Mouse (Mus musculus) embryonic facial prominence, embryonic 12.5 days (tissue): ENCODE measurements around the gene Galnt7. TPM values are rescaled to one million over a fixed set of nuclear protein-coding genes. Genes with fewer than 3 reads are reported as not detected.
"Not testable (repeated sequence)": the region's sequence is repeated elsewhere in the genome, so short reads cannot be mapped to it uniquely, and the experiment has no call there.

Experiments
- ATAC-seq: fragments of 200-750 bp; cut with Nextera tagmentation; 2 replicates; pipeline ENCODE4 v1.8.0; 2017; ENCODE audit not compliant: insufficient number of reproducible peaks, insufficient read depth, low FRiP score, low TSS enrichment
- H3K27ac ChIP-seq: fragments of 300-500 bp; sonication (generic); 2 replicates; pipeline ENCODE4 v1.5.1; 2016; ENCODE audit warnings: mild to moderate bottlenecking
- H3K27me3 ChIP-seq: fragments of 300-500 bp; sonication (generic); 2 replicates; pipeline ENCODE4 v1.6.1; 2016; ENCODE audit warnings: mild to moderate bottlenecking, moderate library complexity
- H3K36me3 ChIP-seq: fragments of 300-500 bp; sonication (generic); 2 replicates; pipeline ENCODE4 v1.6.1; 2016; ENCODE audit warnings: mild to moderate bottlenecking
- H3K4me1 ChIP-seq: fragments of 300-500 bp; sonication (generic); 2 replicates; pipeline ENCODE4 v1.6.1; 2016
- H3K4me2 ChIP-seq: fragments of 300-500 bp; sonication (generic); replicated peaks from 2 replicates; pipeline ENCODE4 v1.6.1; 2016; ENCODE audit warnings: mild to moderate bottlenecking, moderate library complexity
- H3K4me3 ChIP-seq: fragments of 300-500 bp; sonication (generic); 2 replicates; pipeline ENCODE4 v1.5.1; 2016; ENCODE audit warnings: mild to moderate bottlenecking
- H3K9ac ChIP-seq: fragments of 300-500 bp; sonication (generic); 2 replicates; pipeline ENCODE4 v1.6.1; 2016; ENCODE audit warnings: mild to moderate bottlenecking, moderate library complexity
- H3K9me3 ChIP-seq: fragments of 300-500 bp; sonication (generic); 2 replicates; pipeline ENCODE4 v1.6.1; 2016; ENCODE audit warnings: mild to moderate bottlenecking, moderate library complexity
- WGBS: fragments of 180-500 bp; shearing (Covaris S2); methylation state at CpG from one replicate; pipeline ENCODE4 v1.1.7; 2016; 5-methylcytosine and 5-hydroxymethylcytosine counted together
- polyA plus RNA-seq: library from polyadenylated mRNA; unstranded; fragments of >200 nt; fragmentation: Nextera tagmentation; extraction: Ambion mirVana; gene quantifications from 2 replicates; pipeline ENCODE4 v1.2.1, GENCODE M21; 2016

Galnt7 gene
- polyA plus RNA-seq, 1 experiment from 2014 or later, result 17.8 TPM

DNA sequence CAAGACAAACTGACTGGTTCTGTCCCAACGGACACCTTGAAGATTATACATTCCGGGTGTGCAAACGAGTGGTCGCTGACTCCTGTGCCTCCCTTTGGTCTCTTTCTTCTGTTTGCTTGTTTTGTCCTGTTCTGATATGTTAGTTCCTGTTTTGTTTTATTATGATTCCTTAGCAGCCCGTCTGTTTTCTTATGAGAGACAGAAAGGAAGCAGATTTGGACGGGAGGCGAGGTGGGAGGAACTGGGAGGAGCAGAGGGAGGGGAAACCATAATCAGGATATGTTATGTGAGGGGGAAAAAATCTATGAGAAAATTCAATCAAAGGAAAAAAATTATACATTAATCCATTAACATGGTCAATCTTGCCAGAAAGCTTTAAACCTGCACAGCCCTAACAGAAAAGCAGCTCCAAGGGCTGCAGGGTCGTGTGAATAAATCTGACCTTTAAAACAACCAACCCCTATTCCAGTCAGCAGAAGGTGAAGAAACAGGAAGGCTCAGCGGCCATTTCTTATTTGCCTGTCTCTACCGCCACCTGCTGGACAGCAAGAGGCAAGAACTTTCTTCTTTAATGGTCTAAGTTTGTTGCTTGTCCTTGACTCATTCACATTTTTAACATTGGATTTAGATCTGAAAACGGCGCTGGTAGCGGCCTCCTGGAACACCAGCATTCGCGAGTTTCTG lies 122.0 kb downstream of the Galnt7 start:
- no peak overlapping the region for H3K27ac ChIP-seq
- no peak overlapping the region for H3K4me2 ChIP-seq
- WGBS, result 31% methylated on average over 15 of the region's 15 CpGs
- H3K4me3 ChIP-seq, result no peak overlapping the region
- no peak overlapping the region for H3K9ac ChIP-seq
- ATAC-seq, result no peak
- no peaks in the 10 kb centered on the region for H3K27me3 ChIP-seq
- no peaks in the 10 kb centered on the region for H3K4me1 ChIP-seq
- no peaks in the 10 kb centered on the region for H3K9me3 ChIP-seq
- peaks cover 15% of the 10 kb centered on the region for H3K36me3 ChIP-seq

DNA sequence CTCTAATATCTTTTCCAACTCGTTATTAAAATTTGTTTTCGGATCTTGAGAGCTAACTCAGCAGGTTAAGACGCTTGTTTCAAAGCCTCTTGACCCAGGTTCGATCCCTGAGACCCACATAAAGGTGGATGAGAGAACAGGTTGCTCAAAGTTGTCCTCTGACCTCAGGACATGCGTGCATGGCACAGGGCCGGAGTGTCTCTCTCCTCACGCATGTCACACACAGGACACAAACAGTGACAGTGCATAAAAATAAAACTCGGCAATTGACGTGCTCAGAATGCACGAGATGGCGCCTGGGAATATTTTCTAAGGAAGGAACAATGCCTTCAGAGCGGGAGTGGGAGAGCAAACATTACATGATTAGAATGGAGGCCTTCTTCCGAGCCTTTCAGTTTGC lies 122.6 kb downstream of the Galnt7 start:
- Histone ChIP-seq H3K9ac (no peak overlapping the region), H3K27me3 (no peaks in the 10 kb centered on the region), H3K4me3 (no peak overlapping the region), H3K4me2 (no peak overlapping the region), H3K9me3 (no peaks in the 10 kb centered on the region), H3K36me3 (peaks cover 10% of the 10 kb centered on the region; the same call in 1 of the 2 replicates), H3K4me1 (no peaks in the 10 kb centered on the region), H3K27ac (no peak overlapping the region)
- WGBS, result 91% methylated on average over 13 of the region's 13 CpGs
- ATAC-seq, result no peak

DNA sequence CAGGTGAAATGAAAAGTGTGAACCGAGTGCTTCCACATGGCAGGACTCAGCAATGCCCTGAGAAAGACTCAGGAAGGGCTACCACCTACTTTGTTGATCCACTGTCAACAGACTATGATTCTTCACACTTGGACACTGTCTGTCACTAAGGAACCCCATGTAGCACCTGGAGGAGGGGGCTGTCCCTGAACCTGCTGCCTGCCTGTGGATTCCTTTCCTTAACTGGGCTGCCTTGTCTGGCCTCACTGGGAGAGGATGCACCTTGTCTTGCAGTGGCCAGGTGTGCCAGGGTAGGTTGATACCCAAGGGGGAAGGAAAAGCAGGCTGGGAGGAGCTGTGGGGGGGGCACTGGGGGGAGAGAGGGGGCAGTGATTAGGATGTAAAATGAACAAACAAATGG lies 124.8 kb downstream of the Galnt7 start:
- ATAC-seq, result no peak
- Histone ChIP-seq H3K4me1 (no peaks in the 10 kb centered on the region), H3K9ac (no peak overlapping the region), H3K27ac (no peak overlapping the region), H3K27me3 (no peaks in the 10 kb centered on the region), H3K9me3 (no peaks in the 10 kb centered on the region), H3K4me2 (no peak overlapping the region), H3K36me3 (0 out of 2 replicates have a peak, but pooled peaks cover 6% of the 10 kb centered on the region), H3K4me3 (no peak overlapping the region)
- 91% methylated on average over 1 of the region's 1 CpGs for WGBS

DNA sequence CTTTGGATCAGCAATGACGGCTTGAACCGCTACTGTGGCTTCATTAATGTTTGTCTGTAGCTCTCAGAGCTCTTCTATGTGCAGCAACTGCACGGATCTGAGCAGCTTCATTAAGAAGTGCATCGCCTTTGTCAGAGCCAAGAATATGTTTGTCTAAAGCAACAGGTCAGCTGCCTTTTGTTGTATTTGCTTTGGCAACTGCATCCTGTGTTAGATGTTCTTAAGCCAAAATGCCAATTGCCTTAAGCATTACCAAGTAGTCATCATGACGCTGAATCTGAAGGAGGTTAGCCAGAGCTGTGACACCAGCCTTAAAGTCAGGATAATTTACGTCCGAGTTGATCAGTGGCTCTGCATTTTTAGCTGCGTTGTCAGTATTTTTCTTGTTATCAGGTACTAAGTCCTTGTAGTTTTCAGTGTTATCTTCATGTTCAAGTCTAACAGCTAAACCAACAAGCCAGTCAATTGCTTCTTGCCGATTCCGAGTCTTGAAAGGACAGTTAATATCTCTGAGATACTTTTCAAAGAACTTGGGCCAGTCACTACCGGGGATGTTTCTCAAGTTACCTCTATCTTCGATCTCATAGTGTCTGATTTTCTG lies 132.5 kb downstream of the Galnt7 start:
- Histone ChIP-seq H3K27ac (no peak overlapping the region), H3K4me2 (no peak overlapping the region), H3K36me3 (peaks cover 12% of the 10 kb centered on the region; the same call in 1 of the 2 replicates), H3K4me1 (no peaks in the 10 kb centered on the region), H3K9me3 (no peaks in the 10 kb centered on the region), H3K27me3 (no peaks in the 10 kb centered on the region), H3K9ac (no peak overlapping the region), H3K4me3 (no peak overlapping the region)
- WGBS, result 89% methylated on average over 12 of the region's 12 CpGs
- ATAC-seq, result no peak

DNA sequence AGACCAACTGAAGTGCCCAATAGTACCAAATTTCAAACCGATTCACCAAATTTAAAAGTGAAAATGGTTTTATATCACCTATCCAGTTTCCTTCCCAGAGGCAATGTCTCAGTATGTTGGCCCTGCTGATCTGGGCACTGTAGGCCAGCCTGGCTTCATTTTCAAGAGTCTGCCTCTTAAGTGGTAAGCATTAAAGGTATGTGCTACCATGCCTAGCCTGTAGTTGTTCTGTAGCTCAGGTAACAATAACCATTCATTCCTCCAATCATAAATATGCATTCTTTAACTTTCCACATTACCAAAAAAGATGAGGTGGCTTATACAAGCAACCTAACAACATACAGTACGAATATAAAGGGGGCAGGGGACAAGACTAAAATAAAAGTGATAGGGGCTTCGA lies 135.1 kb downstream of the Galnt7 start:
- Histone ChIP-seq H3K9me3 (no peaks in the 10 kb centered on the region), H3K4me2 (no peak overlapping the region), H3K4me3 (no peak overlapping the region), H3K4me1 (peaks cover 5% of the 10 kb centered on the region; the same call in 1 of the 2 replicates), H3K9ac (no peak overlapping the region), H3K36me3 (peaks cover 12% of the 10 kb centered on the region; the same call in 1 of the 2 replicates), H3K27ac (no peak overlapping the region), H3K27me3 (no peaks in the 10 kb centered on the region)
- ATAC-seq, result no peak
- 88% methylated on average over 3 of the region's 3 CpGs for WGBS

DNA sequence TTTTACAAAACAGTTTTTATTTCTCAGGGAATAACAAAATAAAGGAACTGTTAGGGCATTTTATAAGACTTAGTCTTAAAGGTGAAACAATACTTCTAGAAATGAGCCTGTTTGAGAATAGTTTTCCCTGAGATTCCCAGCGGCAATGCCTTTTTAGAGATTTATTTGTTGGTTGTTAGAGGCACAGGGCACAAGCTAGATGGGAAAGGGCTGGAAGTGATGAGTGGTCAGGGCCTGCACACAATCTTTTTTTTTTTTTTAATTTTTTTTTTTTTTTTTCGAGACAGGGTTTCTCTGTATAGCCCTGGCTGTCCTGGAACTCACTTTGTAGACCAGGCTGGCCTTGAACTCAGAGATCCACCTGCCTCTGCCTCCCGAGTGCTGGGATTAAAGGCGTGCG lies 136.1 kb downstream of the Galnt7 start:
- not testable (repeated sequence) for H3K4me1 ChIP-seq, H3K9ac ChIP-seq, H3K4me3 ChIP-seq, H3K9me3 ChIP-seq, ATAC-seq, H3K27me3 ChIP-seq, H3K4me2 ChIP-seq, H3K27ac ChIP-seq
- 85% methylated on average over 5 of the region's 5 CpGs for WGBS
- peaks cover 12% of the 10 kb centered on the region; the same call in 1 of the 2 replicates for H3K36me3 ChIP-seq

DNA sequence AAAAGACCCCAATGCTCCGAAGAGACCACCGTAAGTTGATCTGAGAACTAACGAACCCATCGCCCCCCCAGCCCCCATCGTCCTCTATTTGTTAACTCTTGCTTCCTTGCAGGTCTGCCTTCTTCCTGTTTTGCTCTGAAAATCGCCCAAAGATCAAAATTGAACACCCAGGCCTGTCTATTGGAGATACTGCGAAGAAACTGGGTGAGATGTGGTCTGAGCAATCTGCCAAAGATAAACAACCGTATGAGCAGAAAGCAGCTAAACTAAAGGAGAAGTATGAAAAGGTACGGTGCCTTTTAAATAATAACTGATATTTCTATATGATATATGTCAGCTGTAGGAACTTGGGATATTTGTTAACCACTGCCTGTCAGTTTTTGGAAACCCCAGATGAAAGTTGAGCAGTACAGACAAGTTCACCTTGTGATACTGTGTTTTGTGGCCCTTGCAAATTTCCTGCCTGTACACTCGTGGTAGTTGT lies 139.6 kb downstream of the Galnt7 start:
- peak overlapping the region; percentile 98 for H3K9ac ChIP-seq
- not testable (repeated sequence) for H3K9me3 ChIP-seq, ATAC-seq, H3K36me3 ChIP-seq, H3K4me1 ChIP-seq, H3K27me3 ChIP-seq
- peak overlapping the region; percentile 83 for H3K4me3 ChIP-seq
- peak overlapping the region; percentile 61 for H3K4me2 ChIP-seq
- WGBS, result 15% methylated on average over 10 of the region's 10 CpGs
- peak overlapping the region; percentile 100; the same call in 1 of the 2 replicates for H3K27ac ChIP-seq

DNA sequence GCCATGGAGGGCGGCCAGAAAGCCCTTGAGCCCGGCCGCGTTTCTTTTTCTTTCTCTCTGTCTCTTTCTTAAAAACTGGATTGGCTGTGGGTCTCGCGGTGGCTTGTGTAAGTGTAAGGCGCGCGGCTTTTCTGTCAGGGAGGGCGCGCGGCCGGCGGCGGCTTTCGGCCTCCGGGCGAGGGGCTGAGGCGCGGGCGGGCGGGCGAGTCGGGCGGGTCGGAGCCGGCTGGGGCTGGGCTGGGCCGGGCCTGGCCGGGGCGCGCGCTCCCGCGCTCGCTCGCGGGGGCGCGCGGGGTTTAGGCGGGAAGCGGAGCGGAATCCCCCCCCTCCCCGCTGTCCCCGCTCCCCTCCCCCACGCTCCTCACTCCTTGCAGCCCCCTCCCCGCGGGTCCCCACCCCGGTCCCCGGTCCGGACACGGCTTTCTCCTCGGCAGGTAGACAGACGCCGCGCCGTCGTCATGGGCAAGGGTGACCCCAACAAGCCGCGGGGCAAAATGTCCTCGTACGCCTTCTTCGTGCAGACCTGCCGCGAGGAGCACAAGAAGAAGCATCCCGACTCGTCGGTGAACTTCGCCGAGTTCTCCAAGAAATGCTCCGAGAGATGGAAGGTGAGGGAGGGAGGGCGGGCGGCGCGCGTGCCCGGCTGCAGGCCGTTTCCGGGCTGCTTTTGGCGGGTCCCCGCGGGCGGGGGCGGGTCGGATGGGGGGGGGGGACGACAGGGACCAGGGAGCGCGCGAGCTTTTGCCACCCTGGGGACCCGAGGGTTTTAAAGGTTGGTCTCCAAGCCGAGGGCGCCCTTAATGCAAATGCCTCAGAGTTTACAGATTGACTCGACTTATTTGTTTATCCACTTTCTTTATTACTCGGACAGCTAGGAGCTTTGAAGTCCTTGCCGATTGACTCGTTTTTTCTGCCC lies 140.4 kb downstream of the Galnt7 start:
- under 1% methylated on average over 55 of the region's 96 CpGs for WGBS
- peak overlapping the region; percentile 100 for H3K27ac ChIP-seq
- peak; percentile 35; the same call in 1 of the 2 replicates for ATAC-seq
- H3K9ac ChIP-seq, result peak overlapping the region; percentile 98
- peaks cover 5% of the 10 kb centered on the region; the same call in 1 of the 2 replicates for H3K4me1 ChIP-seq
- peak overlapping the region; percentile 61 for H3K4me2 ChIP-seq
- peak overlapping the region; percentile 83 for H3K4me3 ChIP-seq
- no peaks in the 10 kb centered on the region for H3K9me3 ChIP-seq
- H3K27me3 ChIP-seq, result no peaks in the 10 kb centered on the region
- H3K36me3 ChIP-seq, result peaks cover 8% of the 10 kb centered on the region; the same call in 1 of the 2 replicates

DNA sequence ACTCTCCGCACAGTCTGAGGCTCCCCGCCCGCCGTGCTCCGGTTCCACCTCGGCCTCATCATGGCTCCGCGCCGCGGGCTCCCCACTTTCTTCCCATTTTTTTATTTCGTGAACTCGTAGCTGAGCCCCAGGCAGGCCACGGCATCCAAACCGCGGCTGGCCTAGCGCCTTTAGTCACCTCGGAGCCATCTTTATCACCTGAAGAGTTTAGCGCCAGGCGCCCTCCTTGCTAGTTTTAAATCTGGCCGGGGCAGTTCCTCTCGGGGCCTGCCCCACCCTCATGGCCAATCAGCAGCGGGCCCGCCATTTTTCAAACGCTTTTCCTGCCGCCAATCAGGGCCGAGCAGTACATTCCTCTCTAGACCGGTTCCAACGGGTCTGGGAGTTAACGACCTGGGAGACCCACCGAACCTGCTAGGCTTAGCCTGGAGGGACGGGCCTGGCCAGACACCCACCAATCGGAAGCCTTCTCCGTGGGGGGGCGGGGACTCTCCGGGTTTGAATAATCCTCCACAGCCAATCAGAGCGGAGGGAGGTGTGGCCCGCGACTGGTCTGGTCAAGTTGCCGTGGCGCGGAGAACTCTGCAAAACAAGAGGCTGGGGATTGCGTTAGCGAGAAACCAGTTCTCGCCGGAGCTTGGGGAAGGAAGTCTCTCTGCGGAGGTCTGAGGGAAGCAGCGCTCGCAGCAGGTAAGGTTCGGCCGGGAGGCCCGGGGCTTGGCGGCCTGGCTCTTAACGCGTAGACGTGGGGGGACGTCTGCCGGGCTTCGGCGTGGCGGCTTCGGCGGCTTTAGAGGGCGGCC lies 141.3 kb downstream of the Galnt7 start, which contains the start of gene Hmgb2:
Hmgb2 (plus strand) TSS at position 592 of the 803 bp plus-strand sequence.
- WGBS, result under 1% methylated on average over 63 of the region's 63 CpGs
- Histone ChIP-seq H3K27ac (peak within 1 kb of the TSS; percentile 100), H3K4me3 (peak within 1 kb of the TSS; percentile 83), H3K9me3 (no peaks in the 10 kb centered on the region), H3K27me3 (no peaks in the 10 kb centered on the region), H3K36me3 (peaks cover 8% of the 10 kb centered on the region; the same call in 1 of the 2 replicates), H3K4me1 (peaks cover 5% of the 10 kb centered on the region; the same call in 1 of the 2 replicates), H3K9ac (peak within 1 kb of the TSS; percentile 98), H3K4me2 (peak within 1 kb of the TSS; percentile 86)
- peak; percentile 100 for ATAC-seq

DNA sequence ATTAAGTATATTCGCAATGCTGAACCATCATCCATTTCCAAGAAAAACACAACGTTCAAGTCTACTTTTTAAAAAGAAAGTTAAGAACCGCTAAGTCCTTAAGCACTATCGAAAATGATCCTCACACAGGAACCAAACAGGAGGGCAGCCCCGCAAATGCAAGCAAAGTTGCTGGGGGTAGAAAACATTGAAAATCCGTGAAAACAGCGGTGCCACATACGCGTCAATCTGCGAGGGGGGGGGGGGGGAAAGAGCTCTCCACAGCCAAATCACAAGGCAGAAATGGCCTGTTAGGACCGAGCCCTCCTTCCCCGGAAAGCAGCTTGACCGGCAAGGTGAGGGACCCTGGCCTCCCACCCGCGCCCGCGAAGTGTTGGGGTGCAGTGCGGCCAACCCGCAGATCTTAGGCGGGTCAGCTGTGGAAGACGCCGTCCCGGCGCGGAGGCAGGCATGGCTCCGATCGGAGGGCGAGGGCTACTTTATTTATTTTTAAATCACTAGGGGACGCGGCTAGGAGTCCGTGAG lies 142.0 kb downstream of the Galnt7 start:
- Histone ChIP-seq H3K27me3 (no peaks in the 10 kb centered on the region), H3K4me3 (peak overlapping the region; percentile 83), H3K9ac (peak overlapping the region; percentile 85), H3K36me3 (peaks cover 3% of the 10 kb centered on the region; the same call in 1 of the 2 replicates), H3K4me1 (peaks cover 5% of the 10 kb centered on the region; the same call in 1 of the 2 replicates), H3K9me3 (no peaks in the 10 kb centered on the region), H3K4me2 (peak overlapping the region; percentile 86), H3K27ac (peak overlapping the region; percentile 100)
- ATAC-seq, result no peak
- WGBS, result 2% methylated on average over 31 of the region's 31 CpGs
